Mouse (Mus musculus): ENCODE measurements around the gene Mtif3.

DNA sequence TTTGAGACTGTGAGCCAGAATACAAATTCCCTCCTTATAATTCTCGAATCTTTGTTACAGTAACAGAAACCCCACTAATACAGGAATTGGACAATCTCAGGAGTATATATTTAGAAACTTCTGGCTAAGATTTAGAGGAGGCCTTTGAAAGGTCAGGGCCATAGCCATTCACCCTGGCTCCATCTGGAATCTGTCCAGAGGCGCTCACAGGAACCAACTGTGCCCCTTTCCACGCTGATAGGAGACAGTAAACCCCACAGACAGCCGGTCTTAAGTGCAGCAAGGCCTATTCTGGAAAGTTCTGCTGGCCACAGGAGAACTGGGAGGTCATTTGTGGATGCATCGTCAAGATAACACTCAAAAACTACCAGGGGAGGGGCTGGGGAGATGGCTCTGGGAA, 25.5 kb upstream of the Mtif3 start:
- TF ChIP-seq CTCF (IDR thresholded peaks at IDR 0.05; ENCODE audit: low read depth) (no peak), EP300 (IDR thresholded peaks at IDR 0.05; ENCODE audit: low read depth) (no peak)
